Mouse (Mus musculus) lung, postnatal 14 days (tissue): Measurements from ENCODE around the gene Hlx.

Experiments used
- DNase-seq: peaks from one replicate; pipeline ENCODE4 v3.0.0; 2021

Gene Hlx

GRCm38 (mm10) chr1:184732556-184733049 is at the start of gene Hlx:
Gene Hlx (minus strand): TSS chr1:184732619.
- DNase-seq = peak; percentile 81

- peak; percentile 59 for DNase-seq
Observed at GRCm38 (mm10) chr1:184782161-184782513, 49.7 kb upstream of the Hlx start.

- DNase-seq = no peak
Observed at GRCm38 (mm10) chr1:184781286-184782160, 49.1 kb upstream of the Hlx start.

GRCm38 (mm10) chr1:184778157-184778556 is 45.7 kb upstream of the Hlx start:
- no peak for DNase-seq

GRCm38 (mm10) chr1:184777061-184777795 is 44.8 kb upstream of the Hlx start:
- no peak for DNase-seq

GRCm38 (mm10) chr1:184775289-184775688 is 42.9 kb upstream of the Hlx start:
- DNase-seq = no peak

GRCm38 (mm10) chr1:184771891-184772249 is 39.5 kb upstream of the Hlx start:
- DNase-seq = no peak

- peak; percentile 94 for DNase-seq
Observed at GRCm38 (mm10) chr1:184771202-184771890, 38.9 kb upstream of the Hlx start.

- DNase-seq = no peak
Observed at GRCm38 (mm10) chr1:184763866-184764265, 31.4 kb upstream of the Hlx start.

GRCm38 (mm10) chr1:184762941-184763340 is 30.5 kb upstream of the Hlx start:
- no peak for DNase-seq

GRCm38 (mm10) chr1:184761988-184762387 is 29.6 kb upstream of the Hlx start:
- DNase-seq = no peak

GRCm38 (mm10) chr1:184752671-184753070 is 20.3 kb upstream of the Hlx start:
- DNase-seq = no peak

GRCm38 (mm10) chr1:184750114-184750664 is 17.8 kb upstream of the Hlx start:
- no peak for DNase-seq

GRCm38 (mm10) chr1:184748692-184749152 is 16.3 kb upstream of the Hlx start:
- DNase-seq = peak; percentile 65

GRCm38 (mm10) chr1:184737876-184738479 is 5.6 kb upstream of the Hlx start:
- peak; percentile 78 for DNase-seq

GRCm38 (mm10) chr1:184737228-184737627 is 4.8 kb upstream of the Hlx start:
- DNase-seq = no peak

GRCm38 (mm10) chr1:184736260-184736659 is 3.8 kb upstream of the Hlx start:
- no peak for DNase-seq

GRCm38 (mm10) chr1:184734991-184735920 is 2.8 kb upstream of the Hlx start:
- peak; percentile 31 for DNase-seq

GRCm38 (mm10) chr1:184734067-184734830 is 1.8 kb upstream of the Hlx start:
- peak; percentile 33 for DNase-seq

- peak; percentile 50 for DNase-seq
Observed at GRCm38 (mm10) chr1:184733300-184734066, 1.1 kb upstream of the Hlx start.
